ENCODE assay signal across 27 mouse cellular contexts in the genomic region with DNA sequence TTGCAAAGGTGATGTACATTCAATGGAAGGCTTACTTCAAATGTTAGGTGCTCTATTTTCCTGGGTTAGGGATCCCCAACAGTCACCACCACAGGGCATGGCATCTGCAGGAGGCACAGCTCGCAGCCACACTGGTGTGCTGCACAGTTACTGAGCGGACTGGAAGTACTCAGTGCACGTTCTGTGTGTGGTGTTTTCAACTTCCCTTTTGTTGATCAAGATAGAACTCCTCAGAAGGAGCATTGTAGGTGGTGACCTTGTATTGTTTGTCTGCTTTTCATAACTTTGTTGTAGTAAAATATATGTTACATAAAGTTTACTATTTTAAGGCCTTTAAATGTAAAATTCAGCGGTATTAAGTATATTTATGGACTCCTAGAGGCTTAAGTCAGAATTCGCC. TPM values are rescaled to one million over a fixed set of nuclear protein-coding genes. Genes with fewer than 3 reads are reported as not detected.
"Had no signal": no experiment of that assay in that cellular context is flagged by ENCODE, and none has a peak within 500 bp of the region (broad histone marks: within the 10 kb centered on the region; RNA-seq: fewer than 3 reads in every experiment).

No protein-coding gene starts in this region.

- H3K27ac ChIP-seq: embryonic facial prominence, embryonic 10.5 days; embryonic facial prominence, embryonic 12.5 days; embryonic facial prominence, embryonic 13.5 days; embryonic facial prominence, embryonic 15.5 days; forebrain, embryonic 10.5 days; forebrain, embryonic 12.5 days; forebrain, embryonic 13.5 days; forebrain, embryonic 15.5 days; gastrocnemius, adult 2 months; heart, embryonic 10.5 days had no signal

- H3K9me3 ChIP-seq: embryonic facial prominence, embryonic 10.5 days; embryonic facial prominence, embryonic 12.5 days; embryonic facial prominence, embryonic 13.5 days; embryonic facial prominence, embryonic 15.5 days; forebrain, embryonic 12.5 days; forebrain, embryonic 13.5 days; forebrain, embryonic 15.5 days; heart, embryonic 10.5 days had no signal

- H3K9ac ChIP-seq: embryonic facial prominence, embryonic 12.5 days; embryonic facial prominence, embryonic 13.5 days; embryonic facial prominence, embryonic 15.5 days; forebrain, embryonic 12.5 days; forebrain, embryonic 13.5 days; forebrain, embryonic 15.5 days; forebrain, postnatal 0 days had no signal

- H3K36me3 ChIP-seq: embryonic facial prominence, embryonic 13.5 days; embryonic facial prominence, embryonic 15.5 days; forebrain, embryonic 12.5 days; forebrain, embryonic 15.5 days had no signal

- DNase-seq: cerebellum, adult 8-10 months; cerebellum, adult 9-10 months; cerebellum, adult 9-11 months; cerebellum, postnatal 10 days; cerebellum, postnatal 14 days; cerebellum, postnatal 25 days; embryo, embryonic 11 days; forebrain, postnatal 0 days; gastrocnemius, adult 2 months; gastrocnemius, postnatal 10 days; gastrocnemius, postnatal 14 days; gastrocnemius, postnatal 25 days; gastrocnemius, postnatal 36 days; heart, adult 18-20 months had no signal

- ATAC-seq: forebrain, embryonic 13.5 days; forebrain, embryonic 14.5 days; forebrain, embryonic 15.5 days; forebrain, embryonic 16.5 days; forebrain, postnatal 0 days had no signal

- H3K4me3 ChIP-seq: embryonic facial prominence, embryonic 10.5 days; embryonic facial prominence, embryonic 12.5 days; embryonic facial prominence, embryonic 13.5 days; embryonic facial prominence, embryonic 15.5 days; erythroblast, embryonic 14.5 days; forebrain, embryonic 10.5 days; forebrain, embryonic 12.5 days; forebrain, embryonic 13.5 days; forebrain, embryonic 15.5 days; gastrocnemius, adult 2 months; heart, embryonic 10.5 days had no signal

- H3K27me3 ChIP-seq: embryonic facial prominence, embryonic 12.5 days; embryonic facial prominence, embryonic 13.5 days; embryonic facial prominence, embryonic 15.5 days; forebrain, embryonic 12.5 days; forebrain, embryonic 13.5 days; forebrain, embryonic 15.5 days had no signal

- H3K4me1 ChIP-seq: embryonic facial prominence, embryonic 10.5 days; embryonic facial prominence, embryonic 12.5 days; embryonic facial prominence, embryonic 13.5 days; embryonic facial prominence, embryonic 15.5 days; forebrain, embryonic 10.5 days; forebrain, embryonic 12.5 days; forebrain, embryonic 13.5 days; forebrain, embryonic 15.5 days; heart, embryonic 10.5 days had no signal

RNA-seq across cellular contexts. Expression of gene Samd4, which starts 19.7 kb away (rescaled TPM):
- total RNA-seq: granulocyte monocyte progenitor cell, adult 5-6 weeks had no signal
